Mouse (Mus musculus): Measurements from ENCODE around the gene Olfr749.
"Not testable (repeated sequence)": the region's sequence is repeated elsewhere in the genome, so short reads cannot be mapped to it uniquely, and the experiment has no call there.

Gene Olfr749

GRCm38 (mm10) chr14:50744994-50745393, at the start of gene Olfr749:
TSS of gene Olfr749 (minus strand) at chr14:50745094.
- no peak for DNase-seq (ENCODE audit: low read depth)

- DNase-seq (ENCODE audit: low read depth), result no peak
Measured at GRCm38 (mm10) chr14:50788157-50788556, 43.3 kb upstream of the Olfr749 start.

- peak; percentile 72 for DNase-seq (ENCODE audit: low read depth)
Measured at GRCm38 (mm10) chr14:50785251-50785637, 40.4 kb upstream of the Olfr749 start, which contains the start of gene Ttc5. TSS of gene Ttc5 (minus strand) at chr14:50785519.

- DNase-seq (ENCODE audit: low read depth), result no peak
Measured at GRCm38 (mm10) chr14:50784391-50785250, 39.7 kb upstream of the Olfr749 start.

GRCm38 (mm10) chr14:50782166-50782565, 37.3 kb upstream of the Olfr749 start:
- DNase-seq (ENCODE audit: low read depth), result no peak

- no peak for DNase-seq (ENCODE audit: low read depth)
Measured at GRCm38 (mm10) chr14:50771342-50771741, 26.4 kb upstream of the Olfr749 start.

- no peak for DNase-seq (ENCODE audit: low read depth)
Measured at GRCm38 (mm10) chr14:50765736-50766135, 20.8 kb upstream of the Olfr749 start.

- no peak for DNase-seq (ENCODE audit: low read depth)
Measured at GRCm38 (mm10) chr14:50758416-50759085, 13.7 kb upstream of the Olfr749 start.

- DNase-seq (ENCODE audit: low read depth), result no peak
Measured at GRCm38 (mm10) chr14:50741584-50741983, 3.3 kb downstream of the Olfr749 start.

GRCm38 (mm10) chr14:50740334-50740733, 4.6 kb downstream of the Olfr749 start:
- DNase-seq (ENCODE audit: low read depth), result no peak

GRCm38 (mm10) chr14:50722371-50722770, 22.5 kb downstream of the Olfr749 start:
- not testable (repeated sequence) for DNase-seq (ENCODE audit: low read depth)

- DNase-seq (ENCODE audit: low read depth), result not testable (repeated sequence)
Measured at GRCm38 (mm10) chr14:50719875-50720274, 25.0 kb downstream of the Olfr749 start.

GRCm38 (mm10) chr14:50707073-50707472, 37.8 kb downstream of the Olfr749 start, which contains the start of gene Olfr748:
TSS of gene Olfr748 (plus strand) at chr14:50707373.
- DNase-seq (ENCODE audit: low read depth), result no peak

- DNase-seq (ENCODE audit: low read depth), result no peak
Measured at GRCm38 (mm10) chr14:50693106-50693505, 51.8 kb downstream of the Olfr749 start, which contains the start of gene Olfr747. TSS of gene Olfr747 (minus strand) at chr14:50693206.

All from fibroblast of lung, adult 2 months (primary cell).